Mouse (Mus musculus) skeletal muscle tissue, adult 2 months (tissue): ENCODE results near the gene Gm13272.
A peak's percentile ranks its signal among the peaks of the same experiment; 100 is the strongest.
"Not testable (repeated sequence)": the region's sequence is repeated elsewhere in the genome, so short reads cannot be mapped to it uniquely, and the experiment has no call there.

Experiments used
- DNase-seq: peaks from one replicate; pipeline ENCODE4 v3.0.0-alpha.2; 2012; ENCODE audit warnings: low read depth, low spot score

Gm13272 gene

DNA sequence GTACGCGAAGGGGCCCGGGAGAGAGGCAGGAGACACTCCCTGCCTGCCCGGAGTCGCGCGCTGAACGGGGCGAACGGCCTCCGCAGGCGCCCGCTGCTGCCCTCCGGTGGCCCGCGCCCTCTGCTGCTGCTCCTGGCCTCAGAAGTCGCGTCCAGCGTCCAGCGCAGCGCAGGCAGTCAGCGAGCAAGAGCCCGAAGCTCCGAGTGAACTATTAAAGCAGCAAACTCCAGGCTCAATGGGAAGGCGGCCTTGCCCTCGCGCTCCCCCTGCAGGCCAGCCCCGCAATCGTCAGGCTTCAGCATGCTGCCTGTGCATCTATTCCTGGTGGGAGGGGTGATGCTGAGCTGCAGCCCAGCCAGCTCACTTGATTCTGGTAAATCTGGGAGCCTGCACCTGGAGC, at the start of gene Gm13272:
Gene Gm13272 (plus strand): TSS at position 301 of the 400 bp plus-strand sequence.
- DNase-seq = not testable (repeated sequence)

DNA sequence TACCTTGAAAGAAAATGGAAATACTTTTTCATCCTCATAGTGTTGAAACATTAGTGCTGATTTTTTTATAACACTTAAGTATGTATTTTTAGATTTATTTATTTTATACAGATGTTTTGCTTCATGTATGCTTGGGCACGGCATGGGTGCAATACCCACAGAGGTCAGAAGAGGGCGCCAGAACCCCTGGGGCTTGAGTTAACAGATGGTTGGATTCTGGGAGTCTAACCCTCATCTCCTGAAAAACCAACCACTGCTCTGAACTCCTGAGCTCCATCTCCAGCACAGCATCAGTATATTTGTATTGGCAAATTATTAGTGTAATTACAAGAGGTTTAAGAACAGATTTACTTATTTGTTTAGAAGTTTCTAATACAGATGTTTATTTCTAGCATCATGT, 41.2 kb upstream of the Gm13272 start:
- DNase-seq = peak; percentile 52

- no peak for DNase-seq
These were observed 40.6 kb upstream of the Gm13272 start for GRCm38 (mm10) chr4:88739036-88739435.

DNA sequence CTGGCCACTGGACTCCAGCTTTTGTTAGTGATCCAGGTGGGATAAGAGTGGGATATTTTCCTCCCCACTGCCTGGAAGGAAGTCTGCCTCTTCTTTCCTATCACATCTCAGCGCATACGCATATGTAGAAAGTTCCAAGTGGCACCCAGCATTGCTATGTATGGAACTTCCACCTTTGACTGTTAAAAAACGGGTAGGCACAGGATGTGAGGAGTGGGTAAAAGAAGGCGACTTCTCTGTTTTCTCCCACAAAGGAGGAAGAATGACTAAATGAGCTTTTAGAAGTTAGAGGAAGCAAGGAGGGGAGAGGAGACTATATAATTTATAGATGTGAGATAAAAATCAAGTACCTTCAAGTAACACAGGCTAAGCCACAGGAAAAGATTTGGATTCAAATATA, 38.2 kb upstream of the Gm13272 start:
- no peak for DNase-seq

DNA sequence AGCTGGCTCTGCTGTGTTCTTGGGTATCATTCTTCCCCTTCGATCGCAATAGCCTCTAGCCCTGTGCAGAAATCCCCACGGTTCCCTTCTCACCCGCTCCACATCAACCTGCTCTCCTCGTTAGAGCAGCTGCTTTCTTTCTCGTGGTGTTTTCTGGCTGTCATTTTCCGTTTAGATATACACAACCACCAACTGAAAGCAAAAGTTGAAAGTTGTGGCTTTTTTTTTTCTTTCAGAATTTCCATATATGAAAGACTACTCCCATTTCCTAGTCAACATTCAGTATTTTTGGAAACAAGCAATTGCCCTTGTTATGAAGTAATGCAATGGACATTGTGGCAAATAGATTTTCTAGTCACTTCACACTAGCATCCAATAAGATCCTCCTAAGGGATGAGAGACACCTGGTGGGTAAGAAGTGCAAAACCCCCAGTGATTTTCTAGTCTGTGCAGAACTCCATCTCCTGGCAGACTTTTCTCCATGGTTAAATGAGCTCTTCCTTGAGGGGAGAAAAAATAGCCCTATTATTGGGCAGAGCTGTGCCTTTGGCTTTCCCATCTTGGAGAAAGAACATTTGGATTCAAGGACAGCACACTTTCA, 36.8 kb upstream of the Gm13272 start:
- no peak for DNase-seq

- DNase-seq = no peak
These were observed 35.4 kb upstream of the Gm13272 start for GRCm38 (mm10) chr4:88744207-88744606.

GRCm38 (mm10) chr4:88749926-88750325, 29.7 kb upstream of the Gm13272 start:
- no peak for DNase-seq

DNA sequence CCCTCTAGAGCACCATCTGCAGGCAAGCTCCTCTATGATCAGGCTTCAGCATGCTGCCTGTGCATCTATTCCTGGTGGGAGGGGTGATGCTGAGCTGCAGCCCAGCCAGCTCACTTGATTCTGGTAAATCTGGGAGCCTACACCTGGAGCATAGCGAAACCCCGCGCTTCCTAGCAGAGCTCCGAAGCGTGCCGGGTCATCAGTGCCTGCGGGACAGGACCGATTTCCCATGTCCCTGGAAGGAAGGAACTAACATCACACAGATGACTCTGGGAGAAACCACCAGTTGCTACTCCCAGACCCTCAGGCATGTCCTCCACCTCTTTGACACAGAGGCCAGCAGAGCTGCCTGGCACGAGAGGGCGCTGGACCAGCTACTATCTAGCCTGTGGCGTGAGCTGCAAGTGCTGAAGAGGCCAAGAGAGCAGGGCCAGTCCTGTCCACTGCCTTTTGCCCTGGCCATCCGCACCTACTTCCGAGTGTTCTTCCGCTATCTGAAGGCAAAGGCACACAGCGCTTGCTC, 24.8 kb upstream of the Gm13272 start, which contains the start of gene Gm13271:
Gene Gm13271 (plus strand): TSS at position 51 of the 523 bp plus-strand sequence.
- DNase-seq = not testable (repeated sequence)

- DNase-seq = peak; percentile 7
These were observed 22.8 kb upstream of the Gm13272 start for GRCm38 (mm10) chr4:88756581-88757513.

DNA sequence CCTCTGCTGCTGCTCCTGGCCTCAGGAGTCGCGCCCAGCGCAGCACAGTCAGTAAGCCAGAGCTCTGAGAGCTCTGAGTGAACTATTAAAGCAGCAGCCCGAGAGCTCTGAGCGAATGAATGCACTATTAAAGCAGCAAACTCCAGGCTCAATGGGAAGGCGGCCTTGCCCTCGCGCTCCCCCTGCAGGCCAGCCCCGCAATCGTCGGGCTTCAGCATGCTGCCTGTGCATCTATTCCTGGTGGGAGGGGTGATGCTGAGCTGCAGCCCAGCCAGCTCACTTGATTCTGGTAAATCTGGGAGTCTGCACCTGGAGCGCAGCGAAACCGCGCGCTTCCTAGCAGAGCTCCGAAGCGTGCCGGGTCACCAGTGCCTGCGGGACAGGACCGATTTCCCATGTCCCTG, 22.0 kb upstream of the Gm13272 start:
- peak; percentile 88 for DNase-seq

- not testable (repeated sequence) for DNase-seq
These were observed 20.9 kb upstream of the Gm13272 start for GRCm38 (mm10) chr4:88758751-88759150.

GRCm38 (mm10) chr4:88759610-88760268, 19.9 kb upstream of the Gm13272 start, which contains the start of gene Gm13283:
Gm13283 (plus strand) TSS chr4:88760119.
- DNase-seq = not testable (repeated sequence)

DNA sequence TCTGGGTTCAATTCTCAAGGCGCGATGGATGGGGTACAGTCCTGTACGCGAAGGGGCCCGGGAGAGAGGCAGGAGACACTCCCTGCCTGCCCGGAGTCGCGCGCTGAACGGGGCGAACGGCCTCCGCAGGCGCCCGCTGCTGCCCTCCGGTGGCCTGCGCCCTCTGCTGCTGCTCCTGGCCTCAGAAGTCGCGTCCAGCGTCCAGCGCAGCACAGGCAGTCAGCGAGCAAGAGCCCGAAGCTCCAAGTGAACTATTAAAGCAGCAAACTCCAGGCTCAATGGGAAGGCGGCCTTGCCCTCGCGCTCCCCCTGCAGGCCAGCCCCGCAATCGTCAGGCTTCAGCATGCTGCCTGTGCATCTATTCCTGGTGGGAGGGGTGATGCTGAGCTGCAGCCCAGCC, 19.2 kb upstream of the Gm13272 start:
- peak; percentile 90 for DNase-seq

DNA sequence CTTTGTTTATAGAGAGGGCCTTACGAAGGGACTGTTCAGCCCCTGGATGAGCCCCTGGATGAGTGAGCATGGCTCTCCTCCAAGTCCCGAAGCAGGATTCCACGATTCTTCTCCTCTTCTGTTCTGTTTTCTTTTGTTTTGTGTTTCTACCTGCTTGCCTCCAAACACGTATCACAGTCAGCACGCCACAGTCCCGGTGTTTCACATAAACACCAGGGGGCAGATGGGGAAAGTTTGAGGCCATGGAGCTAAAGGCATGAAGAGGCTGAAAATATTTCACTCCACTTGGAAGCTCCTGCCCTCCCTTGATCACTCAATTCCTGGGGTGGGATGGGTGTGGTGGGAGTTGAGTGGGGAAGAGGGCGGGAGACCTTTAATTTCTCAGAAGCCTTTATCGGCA, 17.9 kb upstream of the Gm13272 start:
- DNase-seq = not testable (repeated sequence)

DNA sequence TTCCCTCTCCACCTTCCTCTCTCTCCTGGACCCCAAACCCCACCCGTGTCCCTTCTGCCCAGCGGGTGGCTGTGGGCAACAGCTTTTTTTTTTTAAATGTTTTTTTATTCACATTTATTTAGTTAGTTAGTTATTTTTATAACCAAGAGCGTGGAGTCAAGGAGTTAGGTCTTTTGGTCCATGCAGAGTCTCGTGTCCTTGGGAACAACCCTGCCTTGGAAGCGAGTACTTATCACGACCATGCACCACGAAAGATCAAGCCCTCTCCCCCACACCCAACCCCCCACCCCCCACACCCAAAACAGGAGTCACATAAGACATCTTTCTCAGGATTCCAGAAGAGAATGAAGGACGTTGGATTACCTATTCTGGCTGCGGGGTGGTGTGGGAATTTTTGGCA, 17.3 kb upstream of the Gm13272 start:
- not testable (repeated sequence) for DNase-seq

DNA sequence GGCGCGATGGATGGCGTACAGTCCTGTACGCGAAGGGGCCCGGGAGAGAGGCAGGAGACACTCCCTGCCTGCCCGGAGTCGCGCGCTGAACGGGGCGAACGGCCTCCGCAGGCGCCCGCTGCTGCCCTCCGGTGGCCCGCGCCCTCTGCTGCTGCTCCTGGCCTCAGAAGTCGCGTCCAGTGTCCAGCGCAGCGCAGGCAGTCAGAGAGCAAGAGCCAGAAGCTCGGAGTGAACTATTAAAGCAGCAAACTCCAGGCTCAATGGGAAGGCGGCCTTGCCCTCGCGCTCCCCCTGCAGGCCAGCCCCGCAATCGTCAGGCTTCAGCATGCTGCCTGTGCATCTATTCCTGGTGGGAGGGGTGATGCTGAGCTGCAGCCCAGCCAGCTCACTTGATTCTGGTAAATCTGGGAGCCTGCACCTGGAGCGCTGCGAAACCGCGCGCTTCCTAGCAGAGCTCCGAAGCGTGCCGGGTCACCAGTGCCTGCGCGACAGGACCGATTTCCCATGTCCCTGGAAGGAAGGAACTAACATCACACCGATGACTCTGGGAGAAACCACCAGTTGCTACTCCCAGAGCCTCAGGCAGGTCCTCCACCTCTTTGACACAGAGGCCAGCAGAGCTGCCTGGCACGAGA, 16.1 kb upstream of the Gm13272 start:
- peak; percentile 86 for DNase-seq

GRCm38 (mm10) chr4:88773534-88773933, 6.1 kb upstream of the Gm13272 start, which contains the start of gene Gm13290:
Gm13290 (plus strand) TSS chr4:88773834.
- not testable (repeated sequence) for DNase-seq

DNA sequence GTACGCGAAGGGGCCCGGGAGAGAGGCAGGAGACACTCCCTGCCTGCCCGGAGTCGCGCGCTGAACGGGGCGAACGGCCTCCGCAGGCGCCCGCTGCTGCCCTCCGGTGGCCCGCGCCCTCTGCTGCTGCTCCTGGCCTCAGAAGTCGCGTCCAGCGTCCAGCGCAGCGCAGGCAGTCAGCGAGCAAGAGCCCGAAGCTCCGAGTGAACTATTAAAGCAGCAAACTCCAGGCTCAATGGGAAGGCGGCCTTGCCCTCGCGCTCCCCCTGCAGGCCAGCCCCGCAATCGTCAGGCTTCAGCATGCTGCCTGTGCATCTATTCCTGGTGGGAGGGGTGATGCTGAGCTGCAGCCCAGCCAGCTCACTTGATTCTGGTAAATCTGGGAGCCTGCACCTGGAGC, 3.0 kb upstream of the Gm13272 start, which contains the start of gene Gm13289:
Gene Gm13289 (plus strand): TSS at position 301 of the 400 bp plus-strand sequence.
- DNase-seq = not testable (repeated sequence)

- not testable (repeated sequence) for DNase-seq
These were observed 670 bp downstream of the Gm13272 start for GRCm38 (mm10) chr4:88780320-88780719.

GRCm38 (mm10) chr4:88781831-88782230, 2.2 kb downstream of the Gm13272 start, which contains the start of gene Ifnz:
Ifnz (plus strand) TSS chr4:88782131.
- DNase-seq = not testable (repeated sequence)

- not testable (repeated sequence) for DNase-seq
These were observed 2.7 kb downstream of the Gm13272 start for GRCm38 (mm10) chr4:88782335-88782734.
